Mouse (Mus musculus) thymus, postnatal 10 days (tissue): ENCODE measurements around the gene Mok.
A peak's percentile ranks its signal among the peaks of the same experiment; 100 is the strongest.
"Not testable (repeated sequence)": the region's sequence is repeated elsewhere in the genome, so short reads cannot be mapped to it uniquely, and the experiment has no call there.

ENCODE experiments used
- DNase-seq, 2 experiments: peaks; one replicate each; pipeline ENCODE4 v3.0.0; 2021; ENCODE audit warnings: low spot score in 2 of 2

Gene Mok

DNA sequence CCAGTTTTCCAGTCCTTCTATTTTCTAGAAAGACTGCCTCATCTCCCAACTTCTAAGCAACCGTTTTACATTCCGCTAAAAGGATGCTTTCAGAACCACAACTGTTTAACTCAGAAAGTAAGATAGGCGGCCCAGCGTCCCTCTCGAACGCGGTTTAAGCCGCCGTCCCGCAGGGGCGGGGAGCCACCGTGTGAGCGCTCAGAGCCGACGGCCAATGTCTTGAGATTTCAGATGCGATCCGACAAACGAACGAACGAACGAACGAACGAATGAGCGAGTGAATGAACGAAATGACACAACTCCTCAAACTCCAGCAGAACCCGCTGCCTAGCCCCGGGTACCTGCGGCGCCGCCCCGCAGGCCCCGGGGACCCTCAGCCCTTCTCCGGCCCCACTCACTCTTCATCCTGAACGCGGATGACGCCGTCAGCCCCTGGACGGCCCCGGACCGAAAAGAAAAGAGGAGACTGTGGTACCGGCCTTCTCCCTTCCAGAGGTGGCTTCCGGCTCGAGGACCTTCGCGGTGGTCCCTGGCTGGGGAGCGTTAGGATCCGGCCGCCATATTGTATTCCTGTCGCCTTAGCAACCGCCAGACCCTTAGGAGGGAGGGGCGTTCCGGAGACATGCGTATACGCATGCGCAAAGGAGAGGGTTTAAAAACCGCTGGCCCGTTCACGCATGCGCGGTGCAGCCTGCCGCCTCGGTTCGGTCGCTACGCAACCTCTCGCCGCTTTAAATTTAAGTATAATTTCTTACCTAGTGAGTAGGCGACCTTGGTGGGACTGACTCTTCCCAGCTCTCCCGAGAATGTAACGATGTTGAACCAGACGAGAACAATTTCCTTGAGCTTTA is at the start of gene Mok:
Mok (minus strand) TSS at position 592 of the 851 bp plus-strand sequence.
- peak; percentile 93 to 98 for DNase-seq

DNA sequence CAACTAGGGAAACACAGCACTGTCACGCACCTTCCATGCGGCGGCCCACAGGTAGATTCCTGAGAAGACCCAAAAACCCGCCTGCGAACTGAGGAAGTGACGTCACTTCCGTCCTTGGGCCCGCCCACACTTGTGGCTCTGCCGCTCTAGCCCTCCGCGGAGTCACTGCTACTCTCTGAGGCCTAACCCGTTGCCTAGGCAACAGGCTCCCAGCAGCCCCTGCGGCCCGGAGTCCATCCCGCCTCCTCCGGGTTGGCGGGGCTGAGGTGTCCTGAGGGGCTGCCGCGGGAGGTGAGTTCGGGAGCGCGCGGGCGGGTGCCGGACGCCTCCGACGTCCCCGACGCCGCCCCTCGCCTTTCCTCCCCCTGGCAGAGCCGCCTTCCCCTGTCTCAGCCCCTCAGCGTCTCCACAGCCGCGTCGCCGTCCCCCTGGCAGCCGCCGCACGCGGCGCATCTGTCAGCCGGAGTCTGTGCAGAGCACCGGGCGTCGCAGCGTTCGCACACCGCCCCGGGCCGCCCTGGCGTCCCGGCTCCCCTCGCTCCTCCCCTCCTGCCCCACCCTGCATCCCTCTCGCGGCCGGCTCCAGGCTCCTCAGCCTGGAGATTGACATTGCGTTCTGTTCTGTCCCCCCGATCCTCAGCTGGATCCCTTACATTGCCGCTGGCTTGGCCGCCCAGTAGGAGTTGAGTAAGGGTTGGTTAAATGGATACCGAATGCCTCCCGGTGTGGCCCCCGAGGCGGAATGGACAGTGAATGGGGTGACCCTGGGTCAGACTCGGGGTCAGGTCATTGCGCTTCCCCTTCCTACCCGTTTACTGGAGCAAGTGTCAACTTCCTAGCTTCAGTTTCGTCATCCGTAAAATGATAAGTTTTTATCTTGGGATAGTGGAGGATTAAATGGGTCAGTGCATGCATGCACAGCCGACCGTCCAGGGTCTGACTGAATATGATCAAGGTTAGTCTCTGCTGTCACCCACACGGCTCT is 48.6 kb upstream of the Mok start, which contains the start of the genes Cinp and Tecpr2:
Cinp (minus strand) TSS at position 110 of the 985 bp plus-strand sequence.
Tecpr2 (plus strand) TSS at position 229 of the 985 bp plus-strand sequence.
- DNase-seq, result peak; percentile 96 to 97

DNA sequence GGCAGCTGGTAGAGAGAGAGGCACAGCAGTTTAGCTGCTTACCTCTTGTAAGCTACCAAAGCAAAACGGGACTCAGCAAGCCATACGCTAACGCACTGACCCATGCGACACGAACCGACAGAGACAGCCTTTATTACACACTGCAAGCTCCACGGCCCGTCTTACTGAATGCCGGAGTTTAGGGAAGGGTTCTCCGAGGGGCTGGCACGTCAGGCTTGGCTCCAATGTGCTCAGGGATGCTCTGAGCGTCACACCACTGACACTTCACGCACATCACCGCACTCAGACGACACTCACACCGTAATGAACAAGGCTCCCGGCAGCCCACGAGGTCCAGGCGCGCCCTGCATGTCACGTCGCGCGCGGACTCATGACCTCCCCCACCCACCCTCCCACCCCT is 47.9 kb upstream of the Mok start:
- no peak for DNase-seq

DNA sequence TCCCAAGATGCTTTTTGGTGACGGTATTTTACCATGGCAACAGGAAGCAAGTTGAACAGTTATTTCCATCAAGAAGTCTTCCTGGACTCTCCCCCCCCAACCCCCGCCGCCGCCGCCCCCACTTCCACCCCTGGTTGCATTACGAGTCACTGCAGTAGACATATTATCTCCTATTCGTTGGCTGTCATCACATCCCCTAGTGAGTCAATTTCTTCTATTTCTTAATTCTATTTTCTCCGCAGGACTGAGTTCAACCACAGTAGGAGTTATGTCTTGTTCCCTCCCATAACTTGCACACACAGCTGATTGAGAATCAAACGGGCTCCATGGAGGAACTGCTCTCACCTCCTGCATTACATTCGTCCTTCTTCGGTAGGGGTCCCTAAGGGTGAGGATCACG is 47.4 kb upstream of the Mok start:
- DNase-seq, result no peak

DNA sequence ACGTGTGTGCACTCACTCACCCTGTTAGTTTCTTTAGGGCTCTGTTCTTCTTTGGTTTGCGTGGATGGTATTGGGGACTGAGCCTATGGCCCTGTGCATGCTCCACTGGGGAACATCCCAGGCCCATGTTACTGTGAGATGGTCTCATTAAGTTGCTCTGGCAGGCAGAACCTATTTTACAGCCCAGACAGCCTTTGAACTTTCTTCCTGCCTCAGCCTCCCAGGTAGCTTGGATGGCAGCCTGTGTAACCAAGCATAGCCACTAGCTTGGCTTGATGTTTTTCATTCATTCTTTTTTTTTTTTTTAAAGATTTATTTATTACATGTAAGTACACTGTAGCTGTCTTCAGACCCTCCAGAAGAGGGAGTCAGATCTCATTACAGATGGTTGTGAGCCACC is 44.5 kb upstream of the Mok start:
- DNase-seq, result no peak

DNA sequence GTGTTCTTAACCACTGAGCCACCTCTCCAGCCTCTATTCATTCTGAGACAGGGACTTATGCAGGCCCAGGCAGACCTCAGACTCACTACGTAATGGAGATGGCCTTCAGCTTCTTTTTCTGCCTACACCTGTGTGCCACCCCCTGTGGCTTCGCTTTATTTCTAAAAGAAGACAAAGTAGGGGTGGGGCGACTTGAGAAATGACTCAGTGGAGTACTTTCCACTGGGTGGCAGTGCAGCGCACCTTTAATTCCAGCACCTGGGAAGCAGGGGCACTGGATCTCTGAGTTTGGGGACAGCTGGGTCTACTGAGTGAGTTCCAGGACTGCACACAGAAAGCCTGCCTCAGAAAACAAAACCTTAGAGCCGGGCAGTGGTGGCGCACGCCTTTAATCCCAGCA is 41.6 kb upstream of the Mok start:
- no peak for DNase-seq

DNA sequence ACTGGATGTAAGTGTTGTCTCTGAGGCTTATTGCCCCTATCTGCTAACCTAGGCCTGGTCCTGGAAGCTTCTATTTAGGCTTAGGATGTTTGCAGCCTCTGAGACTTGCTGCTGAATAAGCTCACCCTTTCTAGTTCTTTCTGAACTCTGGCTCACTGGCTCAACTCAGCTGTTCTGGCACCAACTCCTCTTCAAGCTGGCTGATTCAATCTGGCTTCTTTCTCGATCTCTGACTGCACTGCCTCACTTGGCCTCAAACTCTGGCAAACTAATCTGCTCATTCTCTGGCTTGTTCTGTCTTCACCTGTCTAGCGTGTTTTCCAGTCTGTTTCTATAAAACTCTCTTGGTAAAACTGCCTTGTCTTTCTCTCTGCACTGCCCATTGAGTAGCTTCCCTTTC is 34.6 kb upstream of the Mok start:
- no peak for DNase-seq

DNA sequence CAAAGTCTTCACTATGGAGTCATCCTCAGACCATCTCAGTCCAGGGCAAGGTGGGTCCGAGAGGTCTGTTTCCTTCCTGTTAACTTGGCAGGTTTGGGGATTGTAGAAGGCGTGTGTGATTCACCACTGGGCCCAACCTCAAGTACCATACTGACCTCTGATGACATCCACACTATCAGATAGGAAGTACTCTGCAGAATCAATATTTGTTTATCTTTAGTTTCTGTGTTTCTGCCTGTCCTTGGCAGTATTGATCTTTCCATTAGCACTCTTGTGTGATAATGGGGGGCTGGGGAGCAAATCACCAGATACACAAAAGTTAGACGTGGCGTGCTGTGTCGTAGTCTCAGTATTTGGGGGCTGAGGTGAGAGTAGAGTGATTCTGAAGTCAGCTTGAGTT is 30.5 kb upstream of the Mok start:
- no peak for DNase-seq

DNA sequence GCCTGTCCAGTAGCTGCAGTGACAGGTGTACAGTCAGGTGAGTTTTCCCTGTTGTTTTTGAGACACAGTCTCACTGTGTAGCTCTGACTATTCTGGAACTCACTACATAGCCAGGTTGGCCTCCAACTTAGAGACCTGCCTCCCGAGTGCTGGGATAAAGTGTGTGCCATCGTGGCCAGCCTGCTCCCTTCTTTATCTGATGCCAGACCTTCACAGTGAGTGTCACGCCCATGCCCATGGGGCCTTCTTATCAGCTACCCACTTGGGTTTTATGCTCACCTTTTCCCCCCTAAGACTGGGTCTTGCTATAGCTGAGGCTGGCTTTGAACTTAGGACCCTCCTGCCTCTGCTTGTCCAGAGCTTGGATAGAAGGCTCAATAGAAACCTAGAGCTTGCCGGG is 29.4 kb upstream of the Mok start:
- no peak for DNase-seq

DNA sequence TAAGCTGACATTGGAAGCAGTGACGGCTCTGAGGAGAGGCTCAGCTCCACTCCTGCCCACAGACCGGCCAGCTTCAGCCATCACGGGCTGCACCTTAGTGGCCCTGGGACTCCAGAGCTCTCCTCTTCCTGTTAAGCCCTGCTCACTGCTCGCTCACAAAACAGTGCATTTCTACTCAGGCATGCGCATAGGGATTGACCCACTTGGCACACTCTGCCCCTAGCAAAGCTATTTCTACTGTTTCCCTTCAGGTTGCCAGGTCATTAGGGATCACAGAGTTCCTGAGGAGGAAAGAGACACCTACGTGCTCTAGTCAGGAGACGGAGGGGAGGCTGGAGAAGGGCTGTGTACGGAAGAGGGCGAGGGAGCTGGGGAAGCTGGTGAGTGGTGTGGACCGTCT is 25.2 kb upstream of the Mok start:
- no peak for DNase-seq

DNA sequence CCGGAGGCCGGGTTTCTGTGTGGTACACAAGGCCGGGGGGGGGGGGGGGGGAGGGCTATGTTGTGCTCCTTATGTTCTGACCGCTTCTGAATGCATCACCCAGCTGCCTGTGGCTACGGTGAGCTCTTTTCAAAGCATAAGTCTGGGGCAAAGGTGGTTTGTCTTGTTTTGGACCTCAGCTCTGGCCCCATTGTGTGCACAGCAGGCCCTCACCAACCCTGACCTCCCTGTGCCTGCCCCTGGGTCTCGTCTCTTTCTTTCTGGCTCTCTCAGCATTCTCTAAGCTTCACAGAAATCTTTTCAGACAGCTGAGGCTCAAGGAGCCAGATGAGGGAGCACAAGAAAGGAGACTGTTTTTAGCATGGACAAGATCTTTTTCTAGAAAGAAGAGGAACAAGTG is 24.8 kb upstream of the Mok start:
- no peak for DNase-seq

DNA sequence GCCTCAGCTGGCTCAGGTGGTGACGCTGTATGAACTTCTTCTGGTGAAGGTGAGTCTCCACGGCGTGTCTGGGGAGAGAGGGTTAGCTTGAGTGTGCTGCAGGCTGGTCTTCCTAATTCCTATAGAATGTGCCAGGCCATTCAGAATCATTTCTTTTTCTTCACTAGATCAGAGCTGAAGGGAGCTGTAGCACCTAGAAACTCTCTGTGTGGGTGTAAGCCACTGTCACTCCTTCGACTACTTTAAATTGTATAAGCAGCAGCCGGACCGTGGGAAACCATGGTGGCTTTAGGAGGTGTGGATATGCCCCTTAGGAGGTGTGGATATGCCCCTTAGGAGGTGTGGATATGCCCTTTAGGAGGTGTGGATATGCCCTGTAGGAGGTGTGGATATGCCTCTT is 23.3 kb upstream of the Mok start:
- no peak for DNase-seq

DNA sequence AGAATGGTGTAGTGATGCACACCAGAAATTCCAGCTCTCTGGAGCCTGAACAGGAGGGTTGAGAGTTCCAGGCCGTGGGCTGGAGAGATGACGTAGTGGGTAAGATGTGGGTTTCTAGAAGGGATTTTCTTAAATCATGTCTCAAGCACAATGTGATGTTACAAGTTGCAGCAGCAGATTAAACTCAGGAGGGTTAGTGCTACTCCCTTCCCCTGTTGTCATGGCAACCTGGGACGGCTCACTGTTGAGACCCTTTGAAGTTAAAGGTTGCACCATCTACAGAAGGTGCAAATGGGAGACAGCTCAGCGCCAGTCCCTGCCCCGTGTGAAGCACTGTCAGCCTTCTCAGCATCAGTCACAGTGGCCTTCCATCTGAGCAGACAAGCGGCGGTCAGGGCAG is 20.5 kb upstream of the Mok start:
- DNase-seq, result peak; percentile 46 to 54

DNA sequence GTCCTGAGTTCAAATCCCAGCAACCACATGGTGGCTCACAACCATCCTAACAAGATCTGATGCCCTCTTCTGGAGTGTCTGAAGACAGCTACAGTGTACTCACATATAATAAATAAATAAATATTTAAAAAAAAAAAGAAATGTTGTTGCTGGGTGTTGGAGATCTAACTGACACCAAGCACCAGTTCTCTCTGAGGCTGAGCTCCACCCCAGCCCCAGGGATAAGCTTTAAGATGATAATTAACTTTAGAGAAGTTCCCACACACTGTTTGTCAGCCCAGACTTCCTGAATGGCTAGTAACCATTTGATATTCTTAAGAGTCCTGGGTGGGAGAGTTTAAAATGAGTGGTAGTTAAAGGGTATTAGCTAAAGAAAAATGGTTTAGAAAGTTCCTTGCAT is 19.6 kb upstream of the Mok start:
- DNase-seq, result no peak

DNA sequence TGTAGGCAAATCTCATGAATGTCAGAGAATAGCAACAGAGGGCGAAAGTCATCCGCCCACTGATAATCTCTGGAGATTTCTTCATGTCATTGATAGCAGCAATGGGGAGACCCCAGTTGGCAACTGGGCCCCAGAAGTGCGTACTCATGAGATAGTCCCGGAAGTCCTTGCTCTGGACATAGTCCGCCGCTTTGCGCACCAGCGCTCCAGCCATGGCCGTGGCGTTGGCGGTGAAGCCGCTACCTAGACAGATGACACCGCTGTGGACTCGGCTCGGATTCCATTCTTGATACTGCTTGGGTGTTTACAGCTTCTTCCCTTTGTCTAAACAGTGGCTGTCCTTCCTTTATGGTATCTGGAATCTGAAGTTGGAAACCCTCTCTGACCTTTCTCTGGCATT is 17.9 kb upstream of the Mok start:
- DNase-seq, result not testable (repeated sequence)

DNA sequence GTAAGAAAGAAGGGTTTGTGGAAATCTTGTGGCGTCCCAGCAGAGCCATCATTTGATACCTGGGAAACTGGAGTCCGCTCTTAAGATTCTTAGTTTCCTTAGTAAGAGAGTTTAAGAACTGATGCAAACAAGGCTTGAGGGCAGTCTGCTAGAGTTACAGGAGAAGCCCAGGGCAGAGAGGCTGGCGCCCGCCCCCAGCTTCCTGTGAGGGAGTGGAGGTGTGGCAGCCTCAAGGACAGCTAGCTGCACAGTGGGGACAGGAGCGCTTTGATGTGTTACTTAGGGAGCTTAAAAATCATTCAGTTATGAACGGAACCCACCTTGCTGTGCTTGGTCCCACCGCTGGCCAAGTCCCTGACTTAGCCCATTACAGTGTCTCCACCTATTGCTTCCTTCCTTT is 16.5 kb upstream of the Mok start:
- DNase-seq, result peak in 1 of 2 experiments; percentile 27

DNA sequence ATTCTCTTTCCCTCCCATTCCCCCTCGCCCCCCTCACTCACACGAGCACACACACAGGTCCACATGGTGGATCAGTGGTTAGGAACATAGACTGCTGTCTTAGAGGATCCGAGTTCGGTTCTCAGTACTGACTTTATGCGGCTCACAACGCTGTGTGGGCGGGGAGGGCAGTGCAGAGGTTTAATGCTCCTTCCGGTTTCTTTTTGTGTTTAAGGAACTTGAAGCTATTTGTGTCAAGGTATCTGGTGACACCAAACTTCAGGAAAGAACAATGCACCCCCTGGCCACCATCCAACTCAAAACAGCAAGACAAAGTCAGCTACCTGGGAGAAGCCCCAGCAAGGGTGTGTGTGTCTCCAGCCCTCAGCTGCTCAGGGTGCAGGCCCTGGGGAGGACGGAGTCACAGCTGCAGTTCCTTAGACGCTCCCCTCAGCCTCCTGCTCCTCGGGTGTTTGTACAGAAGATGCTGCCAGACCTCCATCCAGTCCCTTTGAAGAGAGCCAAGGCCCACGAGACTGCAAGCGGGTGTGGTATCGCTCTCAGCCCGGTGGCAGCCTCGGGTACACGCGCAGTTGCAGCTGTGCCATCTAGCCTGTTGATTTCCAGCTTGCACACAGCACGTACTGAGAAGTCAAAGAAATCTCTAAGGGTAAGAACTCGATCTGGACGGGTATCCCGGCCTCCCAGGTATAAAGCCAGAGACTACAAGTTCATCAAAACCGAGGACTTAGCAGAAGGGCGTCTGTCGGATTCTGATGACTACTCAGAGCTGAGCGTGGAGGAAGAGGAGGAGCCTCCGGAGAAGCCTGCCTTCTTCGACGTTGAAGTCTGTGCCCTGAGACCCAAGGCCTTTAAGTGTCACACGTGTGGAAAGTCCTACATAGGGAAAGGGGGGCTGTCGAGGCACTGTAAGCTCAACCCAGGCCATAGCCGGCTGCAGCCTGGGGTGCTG is 14.3 kb upstream of the Mok start:
- DNase-seq, result no peak

DNA sequence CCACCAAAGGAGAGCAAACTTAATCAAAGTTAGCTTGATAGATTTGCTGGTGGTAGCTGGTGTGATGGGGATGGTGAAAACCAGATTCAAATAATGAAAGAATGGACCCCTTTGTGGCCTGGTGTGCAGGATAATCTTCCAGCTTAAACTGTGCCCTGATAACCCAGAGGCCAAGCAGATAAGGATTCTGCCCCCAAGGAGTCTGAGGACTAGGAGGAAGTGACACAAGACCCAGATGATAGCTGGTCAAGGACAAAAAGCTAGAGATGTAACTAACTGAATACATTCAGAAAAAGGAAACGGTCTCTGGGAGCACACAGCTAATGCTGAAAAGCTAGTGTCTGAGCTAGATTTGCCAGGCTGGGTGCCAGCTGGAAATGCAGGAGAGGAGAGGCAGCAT is 11.2 kb upstream of the Mok start:
- no peak for DNase-seq

DNA sequence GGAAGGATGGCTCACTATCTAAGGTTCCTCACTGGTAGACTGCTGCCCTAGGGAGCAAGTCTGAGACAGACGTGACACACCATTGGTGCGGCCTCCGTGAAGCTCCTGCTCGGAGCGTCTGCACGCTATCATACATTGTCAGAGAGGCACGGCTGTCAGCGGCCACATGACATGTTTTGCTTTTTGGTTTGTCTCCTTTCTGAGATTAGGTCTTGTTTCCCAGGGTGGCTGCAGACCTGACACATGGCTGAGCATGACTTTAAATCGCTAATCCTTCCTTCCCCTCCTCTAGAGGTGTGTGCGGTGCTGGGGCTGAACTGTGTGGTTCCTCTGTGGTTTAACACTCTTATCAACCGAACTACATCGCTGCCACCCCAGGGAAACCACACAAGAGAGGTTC is 10.7 kb upstream of the Mok start:
- DNase-seq, result no peak

DNA sequence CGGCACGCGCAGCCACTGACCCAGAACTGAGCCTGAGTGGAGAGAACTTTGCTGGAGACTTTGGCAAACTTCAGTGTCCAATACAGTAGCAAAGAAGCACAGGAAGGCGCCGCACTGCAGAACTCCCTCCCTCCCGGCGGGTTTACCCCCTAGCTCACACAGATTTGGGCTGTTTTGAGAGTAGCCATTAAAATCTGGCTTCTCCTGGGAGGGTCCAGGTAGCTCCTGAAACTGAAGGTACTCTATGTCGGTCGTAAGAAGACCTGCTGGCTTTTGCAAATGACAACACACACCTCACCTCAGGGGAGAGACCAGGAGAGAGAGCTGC is 10.2 kb upstream of the Mok start:
- no peak for DNase-seq
